Mouse (Mus musculus) kidney, adult 18-20 months (tissue): ENCODE results near the gene Nlgn2.
A peak's percentile ranks its signal among the peaks of the same experiment; 100 is the strongest.

Source experiments
- DNase-seq: peaks from one replicate; pipeline ENCODE4 v3.0.0; 2021

Nlgn2 gene

GRCm38 (mm10) chr11:69818871-69819270 lies 18.7 kb downstream of the Nlgn2 start:
- DNase-seq = no peak

- no peak for DNase-seq
Measured at GRCm38 (mm10) chr11:69818365-69818764, 19.2 kb downstream of the Nlgn2 start, which contains the start of gene Spem2. Gene Spem2, minus strand, starts transcription at chr11:69818465.

GRCm38 (mm10) chr11:69816520-69816919 lies 21.1 kb downstream of the Nlgn2 start:
- no peak for DNase-seq

- DNase-seq = no peak
Measured at GRCm38 (mm10) chr11:69815155-69815554, 22.4 kb downstream of the Nlgn2 start, which contains the start of gene Gm39566. Gene Gm39566, minus strand, starts transcription at chr11:69815298.

GRCm38 (mm10) chr11:69810280-69810679 lies 27.3 kb downstream of the Nlgn2 start:
- no peak for DNase-seq

GRCm38 (mm10) chr11:69807641-69808040 lies 29.9 kb downstream of the Nlgn2 start:
- no peak for DNase-seq

GRCm38 (mm10) chr11:69806378-69806777 lies 31.2 kb downstream of the Nlgn2 start:
- DNase-seq = no peak

GRCm38 (mm10) chr11:69804972-69805909 lies 32.3 kb downstream of the Nlgn2 start, which contains the start of gene Tmem102:
Gene Tmem102, minus strand, starts transcription at chr11:69805624.
- peak; percentile 80 for DNase-seq

- no peak for DNase-seq
Measured at GRCm38 (mm10) chr11:69804652-69804940, 33.0 kb downstream of the Nlgn2 start.

GRCm38 (mm10) chr11:69803786-69804651 lies 33.6 kb downstream of the Nlgn2 start:
- peak; percentile 84 for DNase-seq

- DNase-seq = no peak
Measured at GRCm38 (mm10) chr11:69803328-69803727, 34.3 kb downstream of the Nlgn2 start.

- DNase-seq = peak; percentile 86
Measured at GRCm38 (mm10) chr11:69802648-69803105, 34.9 kb downstream of the Nlgn2 start.

- no peak for DNase-seq
Measured at GRCm38 (mm10) chr11:69801379-69801977, 36.1 kb downstream of the Nlgn2 start, which contains the start of gene Fgf11. Gene Fgf11, minus strand, starts transcription at chr11:69801857.

GRCm38 (mm10) chr11:69800392-69801197 lies 37.0 kb downstream of the Nlgn2 start:
- peak; percentile 54 for DNase-seq

- DNase-seq = no peak
Measured at GRCm38 (mm10) chr11:69800138-69800391, 37.5 kb downstream of the Nlgn2 start.

- DNase-seq = no peak
Measured at GRCm38 (mm10) chr11:69799394-69800137, 38.0 kb downstream of the Nlgn2 start.

- DNase-seq = no peak
Measured at GRCm38 (mm10) chr11:69797924-69798323, 39.7 kb downstream of the Nlgn2 start.

- DNase-seq = no peak
Measured at GRCm38 (mm10) chr11:69795983-69796435, 41.6 kb downstream of the Nlgn2 start.

- DNase-seq = peak; percentile 93
Measured at GRCm38 (mm10) chr11:69795168-69795982, 42.2 kb downstream of the Nlgn2 start, which contains the start of gene Chrnb1. Gene Chrnb1, minus strand, starts transcription at chr11:69795943.

GRCm38 (mm10) chr11:69793429-69793828 lies 44.2 kb downstream of the Nlgn2 start:
- no peak for DNase-seq
